18 mouse cellular contexts compared by ENCODE assay signal in the genomic region with DNA sequence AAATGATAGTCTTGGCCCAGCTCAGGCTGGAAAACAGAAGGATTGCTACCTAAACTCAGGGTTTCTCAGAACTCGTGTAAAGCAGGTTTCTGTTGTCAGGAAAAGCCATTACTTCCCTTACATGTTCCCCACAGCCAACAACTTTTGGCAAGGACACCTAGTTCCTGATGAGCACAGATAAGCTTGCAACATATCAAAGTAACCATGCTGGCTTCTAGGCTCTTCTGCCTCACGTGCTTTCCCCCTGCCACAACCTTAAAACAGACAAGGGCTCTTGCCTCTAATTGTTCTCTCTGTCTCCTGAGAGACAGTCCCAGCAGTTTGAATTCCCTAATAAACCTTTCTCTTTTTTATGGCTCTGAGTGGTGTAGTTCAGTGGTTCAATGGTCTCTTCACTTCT. TPM values are rescaled to one million over a fixed set of nuclear protein-coding genes. Genes with fewer than 3 reads are reported as not detected.
DNase-seq lines count a peak whose midpoint lies in the region; ATAC-seq and TF ChIP-seq lines count a peak whose summit lies in the region.
"Had no signal": no experiment of that assay in that cellular context is flagged by ENCODE, and none has a peak within 500 bp of the region (broad histone marks: within the 10 kb centered on the region; RNA-seq: fewer than 3 reads in every experiment).

No protein-coding gene starts in this region.

- no peaks in the 10 kb centered on the region for H3K9me3 ChIP-seq in liver, embryonic 12.5 days (replicated peaks)
- H3K9me3 ChIP-seq: embryonic facial prominence, embryonic 13.5 days; heart, embryonic 13.5 days; hindbrain, embryonic 15.5 days had no signal

- no peak overlapping the region for H3K4me3 ChIP-seq in liver, adult 2 months (ENCODE audit: insufficient read depth, low read depth, low read length)
- H3K4me3 ChIP-seq in liver, embryonic 12.5 days: no peak overlapping the region
- H3K4me3 ChIP-seq: embryonic facial prominence, embryonic 13.5 days; heart, embryonic 13.5 days; hindbrain, embryonic 15.5 days had no signal

- no peak overlapping the region for H3K27ac ChIP-seq in liver, adult 2 months (replicated peaks; ENCODE audit: insufficient read depth, low read depth, low read length)
- H3K27ac ChIP-seq in liver, embryonic 12.5 days: no peak overlapping the region
- H3K27ac ChIP-seq: embryonic facial prominence, embryonic 13.5 days; heart, embryonic 13.5 days; hindbrain, embryonic 15.5 days had no signal

- no peak for TF ChIP-seq CTCF in liver, adult 2 months (IDR thresholded peaks at IDR 0.05; ENCODE audit: low read depth, low read length)

- no peak overlapping the region for H3K4me2 ChIP-seq in liver, embryonic 12.5 days
- H3K4me2 ChIP-seq: embryonic facial prominence, embryonic 13.5 days; heart, embryonic 13.5 days; hindbrain, embryonic 15.5 days had no signal

- ATAC-seq in liver, embryonic 12.5 days: no peak
- peak; percentile 52; the same call in 1 of the 2 replicates for ATAC-seq in common myeloid progenitor, adult 5-6 weeks (replicated peaks; ENCODE audit: low read depth, poor library complexity, severe bottlenecking)
- ATAC-seq in megakaryocyte progenitor cell, adult 5-6 weeks (replicated peaks; ENCODE audit: poor library complexity): peak; percentile 91
- ATAC-seq: forebrain, embryonic 14.5 days had no signal

- no peak overlapping the region for H3K9ac ChIP-seq in liver, adult 2 months (ENCODE audit: low read depth, low read length)
- H3K9ac ChIP-seq in liver, embryonic 12.5 days: no peak overlapping the region
- H3K9ac ChIP-seq: embryonic facial prominence, embryonic 13.5 days; heart, embryonic 13.5 days; hindbrain, embryonic 15.5 days had no signal

- H3K36me3 ChIP-seq in liver, adult 2 months (ENCODE audit: control insufficient read depth, insufficient read depth, low read length): no peaks in the 10 kb centered on the region
- H3K36me3 ChIP-seq in liver, embryonic 12.5 days: no peaks in the 10 kb centered on the region
- H3K36me3 ChIP-seq: embryonic facial prominence, embryonic 13.5 days; heart, embryonic 13.5 days; hindbrain, embryonic 15.5 days had no signal

- H3K79me2 ChIP-seq in liver, adult 2 months (ENCODE audit: control insufficient read depth, insufficient read depth, low read length): no peaks in the 10 kb centered on the region

- H3K27me3 ChIP-seq in liver, adult 2 months (ENCODE audit: control insufficient read depth, insufficient read depth, low read length): no peaks in the 10 kb centered on the region
- H3K27me3 ChIP-seq in liver, embryonic 12.5 days (replicated peaks): no peaks in the 10 kb centered on the region
- H3K27me3 ChIP-seq: CH12.LX; hindbrain, embryonic 15.5 days had no signal

- no peak for TF ChIP-seq POLR2A in liver, adult 2 months (IDR thresholded peaks at IDR 0.05; ENCODE audit: extremely low read depth, insufficient read depth, low read length)

- peaks cover 3% of the 10 kb centered on the region; the same call in 1 of the 2 replicates for H3K4me1 ChIP-seq in liver, adult 2 months (ENCODE audit: control insufficient read depth, insufficient read depth, low read length)
- H3K4me1 ChIP-seq in liver, embryonic 12.5 days: no peaks in the 10 kb centered on the region
- H3K4me1 ChIP-seq: embryonic facial prominence, embryonic 13.5 days; heart, embryonic 13.5 days; hindbrain, embryonic 15.5 days had no signal

- DNase-seq in liver, adult 2 months (ENCODE audit: extremely low read depth, low read depth, low spot score): peak; percentile 60
- peak; percentile 17 for DNase-seq in 416B (ENCODE audit: low read depth)
- no peak for DNase-seq in right cerebral cortex, adult 2 months (ENCODE audit: low spot score in 2 of 2)
- no peak for DNase-seq in kidney, postnatal 14 days
- DNase-seq in kidney, adult 8-10 months: no peak
- DNase-seq: adrenal gland, postnatal 10 days; cerebellum, adult 11-12 months; cerebellum, adult 9-10 months; cerebellum, postnatal 25 days; heart, postnatal 36 days had no signal

- 13% methylated on average over 2 of the region's 2 CpGs for WGBS in liver, adult 2 months
- WGBS in liver, embryonic 12.5 days (ENCODE audit: insufficient replicate concordance): 32% methylated on average over 2 of the region's 2 CpGs

RNA-seq across cellular contexts. Expression of a gene that starts 21.9 kb away (rescaled TPM):
- total RNA-seq in liver, adult 2 months (2014; rRNA removed): 0.65 and 0.67 TPM in 2 replicates
- 0.30 and 0.66 TPM in 2 replicates for polyA plus RNA-seq in liver, adult 2 months (2012; rRNA removed)
- 1.6 and 1.8 TPM in 2 replicates for polyA plus RNA-seq in liver, embryonic 12.5 days (2016; fragmentation: Nextera tagmentation; extraction: Ambion mirVana)
- 6.1 and 6.5 TPM in 2 replicates for total RNA-seq in common myeloid progenitor, adult 5-6 weeks (2017)
- total RNA-seq in megakaryocyte progenitor cell, adult 5-6 weeks (2015): 11.9 and 13.1 TPM in 2 replicates
- 10.5 and 13.9 TPM in 2 replicates for total RNA-seq in megakaryocyte progenitor cell, adult 5-6 weeks (2017)
- total RNA-seq: CH12.LX had no signal

Comparison
In these comparisons a context has a peak if more than half of its experiments do, and no peak if none do; other contexts are left out.
1. DNase-seq: peak in liver, adult 2 months (single experiment) and 416B (single experiment); none in right cerebral cortex, adult 2 months (0 of 2), kidney, postnatal 14 days (single experiment) and kidney, adult 8-10 months (0 of 2).